Mouse (Mus musculus) right cerebral cortex, adult 2 months (tissue): ENCODE data around the gene Obsl1.
A peak's percentile ranks its signal among the peaks of the same experiment; 100 is the strongest.

Experiments
- DNase-seq, 2 experiments: peaks; one replicate each; pipeline ENCODE4 v3.0.0; 2021 to 2022; ENCODE audit warnings: low spot score in 2 of 2

Gene Obsl1

DNA sequence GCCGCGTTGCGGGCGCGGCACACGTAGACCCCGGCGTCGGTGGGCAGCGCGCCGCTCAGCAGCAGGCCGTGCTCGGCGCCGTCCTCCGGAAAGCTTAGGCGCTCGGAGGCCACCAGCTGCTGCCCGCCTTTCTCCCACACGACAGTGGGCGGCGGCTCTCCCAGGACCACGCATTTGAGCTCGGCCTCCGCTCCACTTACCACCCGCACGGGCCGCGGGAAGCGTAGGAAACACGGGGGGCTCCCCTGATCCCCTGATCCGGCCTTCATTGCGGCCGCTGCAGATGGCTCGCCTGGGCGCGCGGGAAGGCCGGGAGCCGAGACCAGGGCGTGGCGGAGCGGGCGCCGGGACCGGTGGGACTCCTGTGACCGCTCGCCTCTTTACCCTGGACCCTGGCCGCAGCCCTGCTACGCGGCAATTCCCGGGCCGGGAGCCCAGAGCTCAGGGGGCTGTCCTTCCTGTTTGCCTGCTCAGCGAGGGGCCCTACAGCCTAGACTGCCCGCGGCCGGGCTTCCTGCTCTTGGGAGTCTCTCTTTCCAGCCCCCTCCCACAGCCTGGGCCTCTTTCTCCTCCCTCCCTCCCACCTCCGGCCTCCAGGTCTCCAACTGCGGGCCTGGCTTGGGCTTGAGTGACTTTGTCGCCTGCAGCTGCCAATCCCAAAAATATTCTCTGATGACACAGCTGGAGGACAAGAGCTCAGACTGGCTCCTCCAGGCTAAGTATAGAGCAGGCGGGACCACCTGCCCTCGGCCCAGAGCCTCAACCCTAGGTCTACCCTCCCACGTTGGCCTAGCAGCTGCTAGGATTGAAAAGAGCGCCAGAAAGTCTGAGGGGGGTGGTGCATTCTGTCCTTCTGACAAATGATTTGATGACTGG, at the start of gene Obsl1:
Gene Obsl1 (minus strand): TSS at position 497 of the 876 bp plus-strand sequence.
- peak in 1 of 2 experiments; percentile 40 for DNase-seq

DNA sequence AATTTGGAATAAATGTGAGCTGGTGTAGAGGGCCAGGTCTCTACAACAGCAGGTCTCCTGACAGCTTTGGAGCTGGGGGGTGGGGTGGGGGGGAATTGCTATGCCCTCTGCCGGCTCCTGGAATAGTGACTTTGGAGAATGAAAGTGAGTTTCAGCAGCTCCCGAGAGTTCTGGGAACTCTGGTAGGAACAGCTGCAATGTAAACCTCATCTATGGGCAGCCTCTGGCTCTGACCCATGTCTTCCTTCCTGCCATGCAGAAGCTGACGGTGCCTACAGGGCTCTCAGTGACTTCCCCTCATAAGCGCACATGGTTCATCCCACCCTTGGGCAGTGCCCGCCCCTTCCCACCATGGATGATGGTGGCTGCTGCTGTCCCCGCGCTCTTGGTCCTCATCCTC, 49.4 kb upstream of the Obsl1 start:
- no peak for DNase-seq

DNA sequence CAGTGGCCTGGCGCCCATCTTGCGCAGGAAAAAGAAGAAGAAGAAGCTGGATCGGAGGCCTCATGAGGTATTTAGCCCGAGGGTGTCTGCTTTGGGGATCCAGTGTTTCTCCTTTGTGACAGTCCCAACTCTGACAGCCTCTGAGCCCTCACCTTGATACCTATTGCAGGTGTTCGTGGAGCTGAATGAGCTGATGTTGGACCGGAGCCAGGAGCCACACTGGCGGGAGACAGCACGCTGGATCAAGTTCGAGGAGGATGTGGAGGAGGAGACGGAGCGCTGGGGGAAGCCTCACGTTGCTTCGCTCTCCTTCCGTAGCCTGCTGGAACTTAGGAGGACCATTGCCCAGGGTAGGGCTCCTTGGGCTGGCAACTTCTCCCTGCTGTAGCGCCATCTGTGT, 44.3 kb upstream of the Obsl1 start:
- DNase-seq = no peak

DNA sequence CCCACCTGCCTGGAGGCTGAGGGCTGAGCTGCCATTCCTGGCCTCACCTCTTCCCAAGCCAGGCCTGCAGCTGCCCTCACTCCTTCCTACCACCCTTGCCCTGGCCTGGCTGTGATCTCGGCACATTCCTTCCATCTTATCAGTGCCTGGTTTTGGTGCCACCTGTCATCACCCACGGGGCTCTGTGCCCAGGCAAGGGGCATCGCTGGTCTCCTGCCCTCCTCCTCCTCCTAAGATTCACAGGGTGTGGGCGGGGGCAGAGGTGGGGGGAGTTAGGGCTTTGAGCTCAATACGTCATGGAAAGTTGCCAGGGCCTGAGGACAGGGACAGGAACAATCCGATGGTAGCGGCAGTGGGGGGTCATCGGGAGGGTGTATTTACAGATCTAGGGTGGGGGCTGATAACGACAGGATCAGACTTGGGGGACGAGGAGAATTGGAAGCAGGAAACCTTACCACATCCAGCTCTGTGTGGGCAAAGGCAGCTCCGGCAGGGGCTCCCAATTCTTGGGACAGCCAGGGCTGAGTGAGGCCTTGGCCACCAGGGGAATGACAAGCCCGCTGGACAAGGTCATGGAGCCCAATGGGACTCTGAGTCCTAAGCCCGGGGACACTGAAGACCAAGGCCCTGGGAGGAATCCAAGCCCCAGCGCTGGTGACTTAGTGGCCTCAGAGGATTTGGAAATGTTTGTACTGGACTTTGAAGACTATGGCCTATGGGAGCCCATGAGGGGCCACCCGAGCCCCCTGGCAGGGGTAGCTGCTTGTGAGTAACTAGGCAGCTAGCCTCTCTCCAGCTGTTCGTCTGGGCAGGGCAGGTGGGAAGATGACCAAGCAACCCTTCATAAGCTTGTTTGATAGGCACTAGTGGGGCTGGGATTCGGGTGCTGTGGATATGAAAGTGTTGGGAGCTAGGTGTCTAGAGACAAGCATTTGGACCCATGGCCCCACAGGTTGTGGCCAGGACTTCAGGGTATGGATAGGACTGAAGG, 43.3 kb upstream of the Obsl1 start:
- no peak for DNase-seq

DNA sequence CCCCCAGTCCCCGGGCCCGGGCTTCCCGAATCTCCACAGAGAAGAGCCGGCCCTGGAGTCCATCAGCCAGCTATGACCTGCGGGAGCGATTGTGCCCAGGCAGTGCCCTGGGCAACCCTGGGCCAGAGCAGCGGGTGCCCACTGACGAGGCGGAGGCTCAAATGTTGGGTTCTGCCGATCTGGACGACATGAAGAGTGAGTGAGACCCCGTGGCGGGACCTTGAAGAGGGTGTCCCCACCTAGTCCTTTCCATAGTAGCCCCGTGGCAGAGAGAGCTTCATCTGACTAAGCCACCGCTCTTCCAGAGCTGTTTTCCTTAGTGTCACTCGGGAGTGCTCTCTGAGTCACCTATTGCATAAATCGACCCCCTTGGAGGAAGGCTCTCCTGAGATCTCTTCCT, 42.6 kb upstream of the Obsl1 start:
- DNase-seq = no peak

DNA sequence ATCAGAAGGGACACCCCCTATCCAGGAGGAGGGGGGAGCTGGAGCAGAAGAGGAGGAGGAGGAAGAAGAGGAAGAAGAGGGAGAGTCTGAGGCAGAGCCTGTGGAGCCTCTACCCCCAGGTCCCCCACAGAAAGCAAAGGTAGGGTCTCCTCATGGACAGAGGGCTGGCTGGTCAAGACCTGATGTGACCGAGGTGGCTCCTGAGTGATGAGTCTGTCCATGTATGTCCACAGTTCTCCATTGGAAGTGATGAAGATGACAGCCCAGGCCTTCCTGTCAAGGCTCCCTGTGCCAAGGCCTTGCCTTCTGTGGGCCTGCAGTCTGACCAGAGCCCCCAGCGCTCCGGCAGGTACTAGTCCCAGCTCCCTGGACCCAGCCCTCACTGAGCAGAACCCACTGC, 41.8 kb upstream of the Obsl1 start:
- DNase-seq = no peak

DNA sequence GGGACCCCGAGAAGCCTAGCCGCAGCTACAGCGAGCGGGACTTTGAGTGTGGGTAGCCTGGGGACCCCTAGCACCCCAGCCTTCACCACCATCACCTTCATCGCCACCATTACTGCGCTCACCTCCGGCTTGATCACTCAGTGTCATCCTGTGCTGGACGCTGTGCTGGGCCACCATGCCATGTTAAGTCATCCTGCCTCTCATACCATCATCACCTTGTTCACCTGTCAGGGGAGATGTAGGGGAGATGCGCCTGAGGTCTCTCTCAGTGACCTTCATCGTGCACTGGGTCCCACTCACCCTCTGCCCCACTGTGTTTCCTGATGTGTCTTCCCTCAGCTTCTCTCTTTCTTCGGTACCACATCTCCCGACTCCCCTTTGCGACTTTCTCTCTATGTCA, 41.1 kb upstream of the Obsl1 start:
- no peak for DNase-seq

DNA sequence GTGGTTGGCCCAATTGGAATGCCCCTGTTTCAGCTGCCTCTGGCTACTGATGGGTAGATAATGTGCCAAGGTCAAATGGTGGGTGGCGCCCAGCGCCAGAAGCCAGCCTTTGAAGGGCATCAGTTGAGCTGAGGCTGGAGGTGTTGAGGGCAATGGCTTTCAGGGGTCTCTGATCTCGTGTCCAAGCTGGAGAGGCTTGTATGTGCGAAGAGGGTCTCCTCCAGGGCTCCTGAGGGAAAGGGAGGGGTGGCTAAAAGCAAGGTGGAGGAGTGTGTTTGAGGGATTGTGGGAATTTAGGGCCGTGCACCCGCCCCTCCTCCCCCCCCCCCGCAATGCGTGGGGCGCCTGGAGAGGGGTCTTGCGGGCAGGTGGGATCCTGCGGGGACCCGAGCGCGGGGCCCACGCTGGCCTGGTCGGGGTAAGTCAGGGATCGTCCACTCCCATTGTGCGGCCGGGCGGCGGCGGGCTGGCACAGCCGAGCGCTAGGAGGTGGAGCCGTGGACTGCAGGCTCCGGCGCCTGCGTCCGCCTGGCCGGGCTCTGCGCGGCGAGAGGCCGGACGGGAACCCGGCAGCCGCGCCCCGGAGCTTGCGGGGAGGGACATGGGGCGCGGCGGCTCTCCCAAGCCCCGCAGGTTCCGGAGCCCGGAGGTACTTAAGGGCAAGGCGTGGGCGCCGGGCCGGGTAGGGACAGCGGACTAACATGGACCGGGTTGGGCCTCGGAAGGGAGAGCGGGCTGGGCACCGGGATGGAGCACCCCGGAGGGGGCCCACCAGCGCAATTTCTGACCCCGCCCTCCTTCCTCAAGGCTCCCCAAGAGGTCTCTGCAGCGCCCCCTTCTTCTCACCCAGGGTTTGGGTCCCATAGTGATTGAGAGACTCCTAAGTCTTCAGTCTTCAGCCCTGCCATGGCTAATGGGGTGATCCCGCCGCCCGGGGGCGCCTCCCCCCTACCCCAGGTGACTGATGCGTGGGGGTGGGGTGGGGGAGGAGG, 40.0 kb upstream of the Obsl1 start, which contains the start of gene Slc4a3:
Gene Slc4a3 (plus strand): TSS at position 302 of the 992 bp plus-strand sequence.
- peak in 1 of 2 experiments; percentile 66 for DNase-seq

DNA sequence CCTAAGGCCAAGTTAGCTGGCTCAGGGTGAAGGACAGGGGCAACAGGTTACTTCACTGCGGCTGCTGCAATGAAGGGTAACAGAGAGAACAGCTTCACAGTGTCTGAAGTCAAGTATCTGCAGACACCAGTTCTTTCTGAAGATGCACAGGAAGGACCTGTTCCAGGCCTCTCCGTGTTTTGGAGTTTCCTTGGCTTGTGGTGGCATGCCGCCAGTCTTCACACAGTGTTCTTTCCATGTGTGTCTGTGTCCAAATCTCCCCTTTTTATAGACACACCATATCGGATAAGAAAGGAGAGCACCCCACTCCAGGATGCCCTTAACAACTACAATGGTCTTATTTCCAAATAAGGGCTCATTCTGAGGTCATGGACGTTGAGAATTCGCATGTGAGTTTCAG, 38.1 kb upstream of the Obsl1 start:
- DNase-seq = no peak

DNA sequence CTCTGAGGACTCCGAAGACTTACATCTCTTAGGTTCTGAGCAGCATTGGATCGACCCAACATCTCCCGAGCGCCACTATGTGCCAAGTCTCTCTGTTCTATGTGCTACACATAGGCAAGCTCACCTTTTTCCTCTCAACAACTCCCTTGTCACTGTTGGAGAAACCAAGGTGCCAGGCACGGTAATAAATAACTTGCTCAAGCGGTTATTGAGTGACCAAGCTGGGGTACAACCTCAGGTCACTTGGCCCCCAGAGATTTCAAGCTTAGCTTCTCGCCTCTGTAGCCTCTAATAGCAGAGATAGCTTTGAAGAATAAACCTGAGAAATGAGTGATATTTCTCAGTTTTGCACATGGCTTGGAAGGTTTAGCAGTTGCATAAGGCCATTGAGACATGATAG, 35.2 kb upstream of the Obsl1 start:
- no peak for DNase-seq

DNA sequence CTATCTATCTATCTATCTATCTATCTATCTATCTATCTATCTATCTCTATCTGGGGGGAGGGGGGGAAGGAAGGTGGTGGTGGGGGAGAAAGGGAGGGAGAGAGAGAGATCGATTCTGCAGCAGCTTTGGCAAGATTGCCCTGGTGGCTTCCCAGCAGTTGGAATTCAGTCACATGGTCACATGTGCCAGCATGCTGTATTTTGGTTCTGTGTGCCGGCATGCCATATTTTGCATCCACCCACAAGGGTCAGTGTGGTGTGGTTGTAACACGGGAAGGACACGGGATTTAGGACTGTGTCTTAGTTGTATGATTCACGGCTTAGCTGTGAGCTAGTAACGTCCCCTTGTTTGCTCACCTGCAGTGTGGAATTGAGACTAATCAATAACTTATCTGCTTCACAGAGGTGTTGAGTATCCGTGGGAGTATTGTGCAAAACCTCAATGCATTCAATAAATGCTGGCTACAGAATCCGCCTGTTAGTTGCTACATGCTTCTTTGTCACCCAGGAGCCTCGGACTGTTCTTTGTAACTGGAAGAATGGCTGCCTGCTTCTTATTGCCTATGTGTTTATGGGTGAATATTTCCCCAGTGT, 32.4 kb upstream of the Obsl1 start:
- no peak for DNase-seq

DNA sequence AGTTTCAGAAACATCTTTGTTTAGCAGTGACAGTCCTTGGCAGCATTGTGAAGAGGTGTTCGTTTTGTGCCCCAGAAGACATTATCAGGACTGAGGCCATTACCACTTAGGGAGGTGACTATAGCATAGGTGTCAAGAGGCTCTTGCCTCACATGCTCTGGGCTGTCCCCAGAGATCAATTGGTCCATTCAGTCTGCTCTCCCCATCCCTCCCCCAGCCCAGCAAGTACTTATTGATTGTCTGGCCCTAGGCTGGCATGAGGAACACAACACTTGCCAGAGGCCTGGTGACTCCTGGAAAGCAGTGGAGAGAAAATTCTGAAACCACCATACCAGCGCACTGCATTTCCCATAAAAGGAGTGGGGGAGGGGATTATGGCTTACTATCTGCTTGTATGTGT, 31.3 kb upstream of the Obsl1 start:
- no peak for DNase-seq

DNA sequence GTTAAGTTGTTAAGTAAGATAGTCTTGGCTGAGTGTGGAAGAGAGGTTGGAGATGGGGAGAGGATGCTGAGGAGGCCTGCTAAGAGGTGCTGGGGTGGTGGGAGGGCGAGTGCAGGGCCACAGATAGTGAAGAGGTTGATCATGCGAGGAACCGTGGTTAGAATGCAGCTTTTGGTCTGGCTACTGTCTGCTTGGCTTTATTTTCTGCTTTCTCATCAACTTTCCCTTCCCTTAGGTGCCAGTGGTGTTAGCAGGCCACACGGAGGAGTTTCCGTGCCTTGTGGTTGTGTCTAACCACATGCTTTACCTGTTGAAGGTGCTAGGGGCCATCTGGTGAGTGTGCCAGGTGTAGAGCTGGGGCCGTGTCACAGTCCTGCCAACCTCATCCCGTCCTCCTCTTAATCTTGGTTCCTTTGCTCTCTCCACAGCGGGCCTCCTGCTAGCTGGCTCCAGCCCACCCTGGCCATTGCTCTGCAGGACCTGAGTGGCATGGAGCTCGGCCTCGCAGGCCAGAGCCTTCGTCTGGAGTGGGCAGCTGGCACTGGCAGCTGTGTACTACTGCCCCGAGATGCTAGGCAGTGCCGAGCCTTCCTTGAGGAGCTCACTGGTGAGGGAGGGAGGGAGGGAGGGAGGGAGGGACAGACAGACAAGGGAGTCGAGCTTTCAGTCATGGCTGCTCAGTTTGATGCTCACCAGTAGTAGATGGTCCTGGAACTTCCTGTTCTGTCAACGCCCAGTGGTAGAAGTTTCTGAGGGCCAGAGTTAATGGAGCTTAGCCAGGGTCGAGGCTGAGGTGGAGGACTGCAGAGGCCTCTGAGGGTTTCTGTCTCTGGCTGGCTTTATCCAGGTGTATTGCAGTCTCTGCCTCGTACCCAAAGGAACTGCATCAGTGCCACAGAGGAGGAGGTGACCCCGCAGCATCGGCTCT, 27.3 kb upstream of the Obsl1 start:
- no peak for DNase-seq

DNA sequence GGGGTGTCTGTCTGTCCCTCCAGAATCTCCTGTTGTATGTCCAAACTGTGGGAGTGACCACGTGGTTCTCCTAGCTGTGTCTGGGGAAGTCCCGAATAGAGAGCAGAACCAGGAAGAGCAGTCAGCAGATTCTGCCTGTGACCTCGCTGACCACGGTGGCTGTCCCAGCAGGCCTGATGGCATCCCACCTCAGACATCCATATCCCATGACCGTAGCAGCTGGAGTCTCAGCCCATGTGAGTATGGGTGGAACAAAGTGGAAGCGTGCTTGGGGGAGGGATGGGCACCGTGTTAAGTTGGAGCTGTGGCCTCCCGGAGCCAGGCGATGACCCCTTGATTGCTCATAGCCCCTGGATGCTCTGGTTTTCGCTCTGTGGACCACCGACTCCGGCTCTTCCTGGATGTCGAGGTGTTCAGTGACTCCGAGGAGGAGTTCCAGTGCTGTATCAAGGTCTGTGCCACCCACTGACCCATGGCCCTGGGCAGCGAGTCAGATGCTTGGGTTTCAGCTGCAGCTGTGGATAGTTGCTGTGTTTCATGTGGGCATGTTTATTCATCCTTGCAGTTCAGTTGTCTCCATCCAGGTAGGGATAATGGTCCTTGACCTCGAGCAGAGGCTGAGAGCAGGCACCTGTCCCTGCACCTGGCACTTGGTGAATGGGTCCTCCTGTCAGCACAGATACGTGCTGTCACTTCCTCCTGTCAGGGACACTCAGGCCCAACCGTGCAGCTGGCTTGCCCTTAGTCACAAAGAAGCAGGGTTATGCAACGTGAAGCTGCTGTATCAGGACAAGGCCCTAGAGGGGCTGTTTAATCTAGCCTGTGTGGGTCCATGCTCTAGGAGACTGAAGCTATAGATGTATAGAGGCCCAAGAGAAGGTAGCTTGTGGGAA, 26.3 kb upstream of the Obsl1 start:
- no peak for DNase-seq

DNA sequence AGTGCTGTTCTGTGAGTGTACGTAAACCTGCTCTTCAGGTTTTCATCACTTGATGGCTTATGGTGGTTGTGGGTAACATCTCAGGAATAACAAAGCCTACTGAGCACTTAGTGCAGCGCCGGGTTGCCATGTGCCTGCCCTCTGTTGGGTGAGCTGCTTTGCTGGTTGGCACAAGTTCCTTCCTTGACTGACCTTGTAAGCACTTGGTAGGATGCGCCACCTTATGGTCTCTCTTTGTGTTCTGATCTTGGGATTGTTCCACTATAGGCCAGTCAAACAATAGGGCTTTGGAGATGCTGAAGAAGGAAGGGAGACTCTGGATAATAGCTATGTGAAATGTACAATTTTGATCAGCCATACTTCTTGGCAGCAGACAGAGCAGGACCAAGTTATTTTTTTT, 24.3 kb upstream of the Obsl1 start:
- DNase-seq = no peak

DNA sequence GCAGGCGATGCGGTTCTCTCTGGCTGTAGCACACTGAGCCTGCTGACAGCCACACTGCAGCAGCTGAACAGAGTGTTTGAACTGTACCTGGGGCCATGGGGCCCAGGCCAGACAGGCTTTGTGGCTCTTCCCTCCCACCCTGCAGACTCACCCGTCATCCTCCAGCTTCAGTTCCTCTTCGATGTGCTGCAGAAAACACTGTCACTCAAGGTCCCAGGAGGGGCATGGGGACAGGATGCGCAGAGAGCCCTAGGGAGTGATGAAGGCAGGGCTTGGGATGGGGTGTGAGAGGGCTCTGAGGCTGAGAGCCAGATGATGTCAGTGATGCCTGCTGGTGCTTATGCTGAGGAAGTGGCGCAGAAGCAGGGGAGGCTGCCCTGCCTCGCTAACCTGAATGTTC, 18.4 kb upstream of the Obsl1 start:
- no peak for DNase-seq

DNA sequence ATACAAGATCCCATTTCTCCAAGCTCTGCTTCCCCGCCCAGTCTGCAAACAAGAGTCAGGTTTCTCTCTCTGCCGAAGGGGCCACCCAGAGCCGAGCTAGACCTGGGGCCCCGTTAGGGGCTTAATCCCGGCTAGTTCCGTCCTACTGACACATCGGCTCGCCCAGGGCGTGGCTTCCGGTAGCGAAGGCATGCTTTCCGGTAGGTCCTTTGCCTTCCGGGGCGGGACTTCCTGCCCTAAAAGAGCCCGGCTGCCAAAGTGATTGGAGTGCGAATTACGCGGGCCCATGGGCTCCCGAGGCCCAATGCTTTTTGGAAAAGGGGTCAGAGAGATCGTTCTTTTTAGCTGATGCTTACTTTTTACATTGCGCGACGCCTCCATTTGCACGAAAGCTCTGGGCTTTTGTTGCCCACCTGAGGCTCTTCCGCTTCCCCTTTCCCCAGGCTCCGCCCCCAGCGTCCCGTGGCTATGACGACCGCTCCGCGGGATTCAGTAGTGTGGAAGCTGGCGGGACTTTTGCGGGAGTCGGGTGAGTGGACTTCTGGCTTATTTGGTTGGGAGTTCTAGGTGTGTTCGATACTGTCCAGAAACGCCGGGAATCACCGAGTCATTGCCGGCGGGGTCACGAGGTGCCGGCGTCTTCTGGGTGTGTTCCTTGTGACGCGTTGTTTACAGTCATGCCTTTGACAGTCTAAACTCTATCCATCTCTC, 15.2 kb upstream of the Obsl1 start, which contains the start of gene Stk11ip:
Gene Stk11ip (plus strand): TSS at position 209 of the 711 bp plus-strand sequence.
- peak; percentile 93 to 96 for DNase-seq

DNA sequence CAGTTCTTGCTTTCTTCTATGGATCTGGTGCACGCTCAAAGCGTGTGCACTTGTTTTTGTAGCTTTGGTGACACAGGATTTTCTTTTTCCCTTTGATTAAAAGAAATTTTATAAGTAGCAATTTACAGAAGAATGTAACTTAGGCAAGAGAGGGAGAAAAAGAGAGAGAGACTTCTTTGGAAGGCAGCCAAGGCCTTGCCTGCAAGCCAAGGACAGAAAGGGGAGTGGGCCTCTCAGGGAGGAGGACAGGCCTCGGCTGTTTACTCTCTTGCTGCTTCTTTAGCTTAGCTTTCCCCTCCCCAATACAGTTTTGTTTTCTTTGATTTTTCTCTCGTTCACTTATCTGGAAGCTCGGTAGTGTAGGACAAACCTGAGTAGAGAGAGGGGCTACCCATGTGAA, 13.3 kb upstream of the Obsl1 start:
- no peak for DNase-seq
